ENCODE assay signal across 7 mouse cellular contexts in genomic region chr8:87961680-87962513, GRCm38 (mm10). TPM values are rescaled to one million over a fixed set of nuclear protein-coding genes. Genes with fewer than 3 reads are reported as not detected.
DNase-seq lines count a peak whose midpoint lies in the region; ATAC-seq lines count a peak whose summit lies in the region.

No protein-coding gene starts in this region.

- ATAC-seq in forebrain, embryonic 15.5 days (replicated peaks) = peak; percentile 28; the same call in 1 of the 2 replicates
- ATAC-seq in hindbrain, embryonic 12.5 days (ENCODE audit: low FRiP score) = peak; percentile 27
- peak; percentile 7; the same call in 1 of the 2 replicates for ATAC-seq in midbrain, embryonic 13.5 days

- H3K9me3 ChIP-seq in forebrain, embryonic 15.5 days = no peaks in the 10 kb centered on the region
- H3K9me3 ChIP-seq in hindbrain, embryonic 12.5 days (replicated peaks) = no peaks in the 10 kb centered on the region
- no peaks in the 10 kb centered on the region for H3K9me3 ChIP-seq in limb, embryonic 10.5 days (replicated peaks)
- H3K9me3 ChIP-seq in midbrain, embryonic 13.5 days = no peaks in the 10 kb centered on the region

- H3K4me2 ChIP-seq in forebrain, embryonic 15.5 days (replicated peaks) = peak overlapping the region; percentile 94
- H3K4me2 ChIP-seq in hindbrain, embryonic 12.5 days (replicated peaks) = peak overlapping the region; percentile 93
- peak overlapping the region; percentile 85 for H3K4me2 ChIP-seq in midbrain, embryonic 13.5 days (replicated peaks)

- WGBS in forebrain, embryonic 15.5 days = under 1% methylated on average over 48 of the region's 50 CpGs
- WGBS in hindbrain, embryonic 12.5 days = under 1% methylated on average over 50 of the region's 50 CpGs
- WGBS in limb, embryonic 10.5 days = under 1% methylated on average over 49 of the region's 50 CpGs
- WGBS in midbrain, embryonic 13.5 days = under 1% methylated on average over 50 of the region's 50 CpGs

- no peaks in the 10 kb centered on the region for H3K36me3 ChIP-seq in forebrain, embryonic 15.5 days
- H3K36me3 ChIP-seq in hindbrain, embryonic 12.5 days = no peaks in the 10 kb centered on the region
- H3K36me3 ChIP-seq in limb, embryonic 10.5 days = no peaks in the 10 kb centered on the region
- H3K36me3 ChIP-seq in midbrain, embryonic 13.5 days = no peaks in the 10 kb centered on the region

- DNase-seq in adrenal gland, adult 18-20 months (ENCODE audit: low spot score in 2 of 2) = peak; percentile 55 to 76
- peak; percentile 71 for DNase-seq in limb, embryonic 10.5 days (ENCODE audit: low spot score)
- peak; percentile 21 for DNase-seq in yolk sac, embryonic 10.5 days (ENCODE audit: low spot score)

- peak overlapping the region; percentile 29 for H3K27ac ChIP-seq in brown adipose tissue, adult 24 weeks (replicated peaks; ENCODE audit: low read depth, low read length)
- H3K27ac ChIP-seq in forebrain, embryonic 15.5 days (replicated peaks) = peak overlapping the region; percentile 21; the same call in 1 of the 2 replicates
- H3K27ac ChIP-seq in hindbrain, embryonic 12.5 days = peak overlapping the region; percentile 30
- H3K27ac ChIP-seq in limb, embryonic 10.5 days = peak overlapping the region; percentile 99
- H3K27ac ChIP-seq in midbrain, embryonic 13.5 days = peak overlapping the region; percentile 63

- peak overlapping the region; percentile 52 for H3K4me3 ChIP-seq in brown adipose tissue, adult 24 weeks (ENCODE audit: insufficient read depth, low read depth, low read length)
- peak overlapping the region; percentile 87 for H3K4me3 ChIP-seq in forebrain, embryonic 15.5 days
- H3K4me3 ChIP-seq in hindbrain, embryonic 12.5 days = peak overlapping the region; percentile 90
- H3K4me3 ChIP-seq in limb, embryonic 10.5 days = peak overlapping the region; percentile 89
- peak overlapping the region; percentile 89 for H3K4me3 ChIP-seq in midbrain, embryonic 13.5 days (replicated peaks)

- peaks cover 11% of the 10 kb centered on the region for H3K4me1 ChIP-seq in brown adipose tissue, adult 24 weeks (ENCODE audit: control insufficient read depth, insufficient read depth, insufficient read length, low read length)
- H3K4me1 ChIP-seq in forebrain, embryonic 15.5 days = peaks cover 42% of the 10 kb centered on the region
- peaks cover 55% of the 10 kb centered on the region for H3K4me1 ChIP-seq in hindbrain, embryonic 12.5 days
- H3K4me1 ChIP-seq in limb, embryonic 10.5 days = peaks cover 43% of the 10 kb centered on the region
- peaks cover 47% of the 10 kb centered on the region for H3K4me1 ChIP-seq in midbrain, embryonic 13.5 days (replicated peaks)

- no peaks in the 10 kb centered on the region; the same call in 1 of the 2 replicates for H3K27me3 ChIP-seq in forebrain, embryonic 15.5 days
- H3K27me3 ChIP-seq in hindbrain, embryonic 12.5 days = peaks cover 10% of the 10 kb centered on the region
- H3K27me3 ChIP-seq in limb, embryonic 10.5 days (ENCODE audit: low read depth, poor library complexity, severe bottlenecking) = peaks cover 32% of the 10 kb centered on the region
- peaks cover 7% of the 10 kb centered on the region; the same call in 1 of the 2 replicates for H3K27me3 ChIP-seq in midbrain, embryonic 13.5 days

- peak overlapping the region; percentile 43 for H3K9ac ChIP-seq in forebrain, embryonic 15.5 days (replicated peaks)
- peak overlapping the region; percentile 59 for H3K9ac ChIP-seq in hindbrain, embryonic 12.5 days
- H3K9ac ChIP-seq in midbrain, embryonic 13.5 days (replicated peaks) = peak overlapping the region; percentile 55

RNA-seq across cellular contexts. Expression of gene Zfp423, which starts 2.5 kb away (rescaled TPM):
- total RNA-seq in adrenal gland, adult 18-20 months (2021) = 10 to 100 TPM; 13.2 to 27.1 TPM
- polyA plus RNA-seq in brown adipose tissue, adult 24 weeks (2012; ENCODE audit: insufficient read depth, insufficient read length, missing spikeins) = 10.1 and 14.0 TPM in 2 replicates
- 17.7 and 19.6 TPM in 2 replicates for polyA plus RNA-seq in forebrain, embryonic 15.5 days (2015; fragmentation: Nextera tagmentation; extraction: Ambion mirVana)
- 58.1 and 63.0 TPM in 2 replicates for polyA plus RNA-seq in hindbrain, embryonic 12.5 days (2016; fragmentation: Nextera tagmentation; extraction: Ambion mirVana)
- 23.6 and 29.4 TPM in 2 replicates for polyA plus RNA-seq in limb, embryonic 10.5 days (2016; fragmentation: Nextera tagmentation; extraction: Ambion mirVana)
- 36.6 and 41.7 TPM in 2 replicates for polyA plus RNA-seq in midbrain, embryonic 13.5 days (2015; fragmentation: Nextera tagmentation; extraction: Ambion mirVana)

Comparison
In these comparisons a context has a peak if more than half of its experiments do, and no peak if none do; other contexts are left out.
1. Peak in every context shown above with its lines: DNase-seq, ATAC-seq, H3K4me3 ChIP-seq and H3K27ac ChIP-seq.
2. DNase-seq: peak in every context shown above with its lines; median percentile 71 in limb, embryonic 10.5 days; 66 in adrenal gland, adult 18-20 months; 21 in yolk sac, embryonic 10.5 days.
3. H3K27ac ChIP-seq: peak in every context shown above with its lines; median percentile 99 in limb, embryonic 10.5 days; 63 in midbrain, embryonic 13.5 days; 30 in hindbrain, embryonic 12.5 days; 29 in brown adipose tissue, adult 24 weeks; 21 in forebrain, embryonic 15.5 days.